Mouse (Mus musculus) liver, embryonic 14 days (tissue): Measurements from ENCODE around the gene Cox8b. TPM values are rescaled to one million over a fixed set of nuclear protein-coding genes. Genes with fewer than 3 reads are reported as not detected.

Experiments
- polyA plus RNA-seq: library from polyadenylated mRNA; depleted of rRNA; stranded (reverse); fragments of >200 nt; gene quantifications from 2 replicates; pipeline ENCODE4 v1.2.3, GENCODE M21; 2012; rRNA removed

Gene Cox8b
- 0.48 TPM in 1 of 2 replicates, not detected in the other for polyA plus RNA-seq

DNA sequence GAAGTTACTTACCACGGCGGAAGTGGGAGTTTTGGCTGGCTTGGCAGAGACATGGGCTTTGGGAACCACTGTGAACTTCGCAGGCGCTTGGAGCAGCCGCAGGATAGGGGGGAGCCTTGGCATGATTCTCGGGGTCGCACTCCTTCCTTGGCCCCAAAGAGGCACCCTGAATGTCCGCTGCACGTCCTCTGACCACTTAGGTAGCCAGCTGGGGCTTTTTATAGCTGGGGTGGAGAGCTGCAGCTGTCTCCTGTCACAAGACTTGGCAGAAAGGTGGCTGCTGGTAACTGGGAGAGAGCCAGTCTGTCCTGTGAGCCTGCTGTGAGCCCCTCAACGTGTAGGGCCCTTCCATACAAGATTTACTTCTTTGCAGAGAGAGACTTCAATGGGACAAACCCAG is at the start of gene Cox8b:
Cox8b (minus strand) TSS at position 227 of the 400 bp plus-strand sequence.

DNA sequence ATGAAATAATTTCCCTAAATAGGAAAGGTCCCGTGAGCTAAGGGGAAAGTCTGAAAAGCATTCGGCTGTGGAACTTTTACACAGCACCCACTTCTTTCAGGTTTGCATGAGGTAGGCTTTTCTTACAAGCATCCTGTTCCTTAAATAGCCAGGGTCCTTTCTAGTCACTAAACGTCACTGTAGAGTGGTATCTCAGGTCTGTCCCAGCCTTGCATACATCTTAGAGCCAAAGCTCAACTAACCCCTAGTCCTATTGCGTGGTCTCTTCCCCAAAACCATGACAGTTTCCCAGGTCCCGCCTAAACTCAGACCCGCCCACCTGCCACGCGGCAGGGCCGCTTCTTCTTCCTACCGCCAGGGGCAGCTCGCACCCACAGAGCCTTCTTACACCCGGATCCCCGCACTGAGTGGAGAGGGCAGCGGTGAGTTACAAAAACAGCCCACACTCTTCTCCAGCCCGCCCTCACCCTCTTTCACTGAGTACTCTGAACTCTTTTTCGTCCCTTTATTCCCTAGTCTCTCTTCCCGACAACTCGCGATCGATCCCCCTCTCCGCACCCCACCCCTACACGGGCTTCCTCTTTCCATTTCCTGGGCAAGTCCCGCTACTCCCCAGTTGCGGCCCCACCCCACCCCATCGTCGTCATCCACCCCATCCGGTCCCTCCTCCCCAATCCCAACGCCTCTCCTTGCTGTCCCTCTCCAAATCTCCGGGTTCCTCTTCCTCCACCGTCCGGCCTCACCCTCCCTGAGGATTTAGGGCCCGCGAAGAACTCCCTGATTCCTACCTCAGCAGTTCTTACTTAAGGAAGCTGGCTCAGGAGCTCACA is 41.2 kb upstream of the Cox8b start, which contains the start of gene Pgghg:
Pgghg (plus strand) TSS at position 170 of the 830 bp plus-strand sequence.

DNA sequence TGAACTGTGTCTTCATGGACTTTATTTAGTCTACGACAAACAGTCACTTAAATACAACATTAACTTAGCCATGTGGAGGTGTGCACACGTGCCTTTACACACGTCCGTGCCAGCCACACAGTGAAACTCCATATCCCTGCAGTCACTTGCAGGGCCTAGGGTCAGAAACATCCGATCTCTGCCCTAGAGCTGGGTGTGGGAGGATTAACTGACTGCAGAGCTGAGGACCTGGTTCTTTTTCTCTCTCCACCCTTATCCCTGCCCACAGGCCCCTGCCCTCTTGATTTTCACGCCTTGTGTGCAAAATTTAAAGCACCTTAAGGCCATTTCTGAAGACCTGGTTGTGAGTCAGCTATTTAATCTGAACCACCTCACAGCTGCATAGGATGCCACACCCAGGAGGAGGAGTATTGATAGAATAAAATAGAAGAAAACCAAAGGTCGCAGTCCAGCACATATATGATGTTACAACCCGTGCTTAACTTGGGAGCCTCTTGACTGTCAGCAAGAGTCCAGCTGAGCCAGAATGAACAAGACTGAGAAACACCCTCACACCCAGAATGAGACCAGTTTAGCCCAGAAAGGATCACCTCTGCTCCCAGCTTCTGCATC is 20.3 kb upstream of the Cox8b start, which contains the start of gene Nlrp6:
Nlrp6 (plus strand) TSS at position 485 of the 612 bp plus-strand sequence.

DNA sequence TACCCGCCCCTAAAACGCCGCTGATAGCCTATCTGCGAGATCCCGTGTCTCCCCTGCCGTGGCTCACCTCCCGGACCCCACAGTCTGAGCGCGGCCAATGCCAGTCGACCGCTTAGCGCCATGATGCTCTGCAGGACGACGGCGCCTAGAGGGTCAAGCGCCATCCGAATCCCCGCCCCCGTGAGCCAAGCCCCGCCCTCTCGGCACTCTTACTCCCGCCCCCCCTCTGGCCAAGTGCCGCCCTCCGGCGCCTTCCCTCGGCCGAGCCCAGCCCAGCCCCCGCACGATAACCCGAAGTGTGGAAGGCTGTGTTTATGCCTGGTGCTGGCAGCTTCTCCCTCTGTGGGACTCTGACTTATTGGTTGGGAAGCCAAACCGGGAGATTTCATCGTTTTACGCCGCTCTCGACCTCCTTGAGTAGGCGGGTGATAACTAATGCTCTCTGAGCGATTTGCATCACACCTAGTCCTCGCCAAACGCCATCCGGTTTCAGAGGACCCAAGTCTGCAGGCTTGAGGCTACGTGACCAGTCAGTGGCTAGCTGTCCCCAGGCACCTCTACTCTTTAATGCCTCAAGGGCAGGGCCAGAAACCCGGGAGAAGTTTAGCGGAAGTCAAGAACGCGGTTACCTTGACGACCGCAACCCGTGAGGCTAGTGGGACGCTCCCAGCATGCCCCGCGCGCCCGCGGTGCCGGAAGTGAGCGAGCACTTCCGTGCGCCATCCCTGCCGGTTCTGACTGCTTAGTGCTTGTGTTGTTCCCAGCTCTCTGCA is 18.4 kb downstream of the Cox8b start, which contains the start of the genes Psmd13 and Sirt3:
Psmd13 (plus strand) TSS at position 273 of the 773 bp plus-strand sequence.
Sirt3 (minus strand) TSS at position 614 of the 773 bp plus-strand sequence.

DNA sequence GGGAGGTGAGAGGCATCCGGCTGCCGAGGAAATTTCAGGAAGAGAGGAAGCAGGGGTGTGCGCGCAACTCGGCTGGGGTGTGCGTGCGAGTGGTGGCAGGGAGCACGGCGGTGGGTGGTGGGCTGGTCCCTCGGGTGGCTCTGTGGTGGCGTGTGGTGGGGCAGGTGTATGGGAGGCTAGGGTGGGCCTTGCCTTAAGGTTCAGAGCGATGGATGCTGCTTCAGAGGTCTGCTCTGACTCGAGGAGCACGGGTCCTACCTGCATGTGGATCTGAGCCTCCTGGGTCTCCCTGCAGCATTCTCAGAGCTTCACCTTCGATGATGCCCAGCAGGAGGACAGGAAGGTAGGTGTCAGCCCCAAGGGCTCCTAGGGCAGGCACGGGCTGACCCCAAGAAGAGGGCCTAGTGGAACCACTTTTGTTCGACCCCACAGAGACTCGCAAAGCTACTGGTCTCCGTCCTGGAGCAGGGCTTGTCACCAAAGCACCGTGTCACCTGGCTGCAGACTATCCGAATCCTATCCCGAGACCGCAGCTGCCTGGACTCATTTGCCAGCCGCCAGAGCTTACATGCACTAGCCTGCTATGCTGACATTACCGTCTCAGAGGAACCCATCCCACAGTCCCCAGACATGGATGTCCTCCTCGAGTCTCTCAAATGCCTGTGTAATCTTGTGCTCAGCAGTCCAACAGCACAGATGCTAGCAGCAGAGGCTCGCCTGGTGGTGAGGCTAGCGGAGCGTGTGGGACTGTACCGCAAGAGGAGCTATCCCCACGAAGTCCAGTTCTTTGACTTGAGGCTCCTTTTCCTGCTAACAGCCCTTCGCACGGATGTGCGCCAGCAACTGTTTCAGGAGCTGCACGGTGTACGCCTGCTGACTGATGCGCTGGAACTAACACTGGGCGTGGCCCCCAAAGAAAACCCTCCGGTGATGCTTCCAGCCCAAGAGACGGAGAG is 42.4 kb downstream of the Cox8b start, which contains the start of gene Bet1l:
Bet1l (minus strand) TSS at position 28 of the 956 bp plus-strand sequence.

DNA sequence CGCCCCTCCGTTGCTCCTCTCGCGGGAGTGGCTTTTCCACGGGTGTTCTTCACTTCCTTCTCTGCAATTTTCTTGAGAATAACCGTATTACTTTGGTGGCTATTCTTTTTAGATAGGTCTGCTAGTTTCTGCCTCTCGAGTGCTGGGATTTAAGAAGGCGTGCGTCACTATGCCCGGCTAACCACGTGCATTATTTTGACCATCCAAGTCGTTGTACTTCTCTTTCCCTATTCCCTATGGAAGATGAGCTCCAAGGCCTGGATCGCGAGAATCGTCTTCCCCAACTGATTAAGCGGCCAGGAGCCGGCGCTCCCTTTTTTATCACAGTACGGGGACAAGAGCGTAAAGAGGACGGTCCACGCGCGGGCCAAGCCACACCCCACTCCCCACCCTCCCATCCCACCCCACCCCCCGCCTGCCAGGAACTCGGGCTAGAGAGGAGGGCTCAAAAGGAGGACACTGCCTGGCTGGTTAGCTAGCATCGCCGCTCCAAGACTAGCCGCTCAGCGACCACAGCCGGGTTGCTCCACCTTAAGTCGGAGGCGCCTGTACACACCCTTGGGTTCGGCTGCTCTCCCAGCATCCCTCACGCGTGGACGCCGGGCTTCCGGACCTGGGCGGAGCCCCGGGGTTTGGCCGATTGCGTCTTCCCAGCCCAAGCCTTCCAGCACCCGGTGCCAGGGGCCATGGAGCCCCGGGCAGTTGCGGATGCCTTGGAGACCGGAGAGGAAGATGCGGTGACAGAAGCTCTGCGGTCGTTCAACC is 43.3 kb downstream of the Cox8b start, which contains the start of gene Ric8a:
Ric8a (plus strand) TSS at position 173 of the 765 bp plus-strand sequence.

DNA sequence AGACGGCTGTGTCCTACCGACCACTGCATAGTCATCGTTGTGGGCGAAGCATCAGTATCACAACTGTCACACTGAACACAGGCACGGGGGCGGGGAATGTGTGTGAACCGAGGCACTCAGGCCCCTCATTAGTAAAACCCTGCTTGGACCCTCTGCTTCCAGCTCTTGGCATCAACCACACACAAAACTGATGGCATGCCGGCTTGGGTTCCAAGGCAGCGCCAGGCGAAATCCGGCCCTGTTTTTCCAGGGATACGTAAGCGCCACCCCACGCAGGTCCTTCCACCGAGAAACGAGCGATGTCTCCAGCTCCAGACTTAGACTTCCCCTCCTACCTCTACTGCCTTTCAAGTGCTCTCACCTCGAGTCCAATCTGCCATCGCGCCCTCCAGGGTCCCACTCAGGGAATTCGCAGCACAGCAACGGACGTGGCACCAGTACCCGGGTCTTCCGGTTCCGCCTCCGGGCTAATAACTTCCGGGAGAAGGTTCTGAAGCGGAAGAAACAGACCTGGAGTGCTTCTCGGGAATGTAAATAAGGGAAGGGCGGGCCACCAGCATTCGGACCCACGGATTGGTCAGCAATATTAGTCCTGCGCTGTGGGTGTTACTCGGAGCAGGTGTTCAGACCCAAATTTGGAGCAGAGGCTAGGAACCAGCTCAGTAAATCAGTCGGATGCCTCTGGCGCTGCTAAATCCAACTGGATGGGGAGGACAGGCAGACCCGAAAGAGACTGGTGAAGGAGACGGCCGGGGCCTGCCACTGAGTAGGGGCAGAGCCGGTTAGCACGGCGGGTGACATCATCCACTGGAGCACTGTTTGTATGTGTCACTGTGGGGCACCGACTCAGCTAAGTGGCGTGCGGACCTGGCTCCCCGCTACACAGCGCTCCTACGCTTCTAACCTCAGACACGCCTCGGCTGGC is 44.1 kb downstream of the Cox8b start, which contains the start of gene Gm45785:
Gm45785 (minus strand) TSS at position 472 of the 925 bp plus-strand sequence.

Other genes starting within 250 kb of the Cox8b start
- not detected in 2 replicates for gene Olfr539, start 240.5 kb downstream of the Cox8b start, polyA plus RNA-seq
- gene Olfr45, start 218.5 kb downstream of the Cox8b start, polyA plus RNA-seq: not detected in 2 replicates
- gene Olfr541, start 203.2 kb downstream of the Cox8b start, polyA plus RNA-seq: not detected in 2 replicates
- 0.06 and 0.07 TPM in 2 replicates for gene Cyp2e1, start 136.7 kb downstream of the Cox8b start, polyA plus RNA-seq
- gene Syce1, start 112.6 kb downstream of the Cox8b start, polyA plus RNA-seq: 0.05 and 0.12 TPM in 2 replicates
- gene Zfp941, start 78.3 kb downstream of the Cox8b start, polyA plus RNA-seq: 0.11 and 0.14 TPM in 2 replicates
- 7.3 and 8.3 TPM in 2 replicates for gene Urah, start 65.4 kb downstream of the Cox8b start, polyA plus RNA-seq
- not detected in 2 replicates for gene Scgb1c1, start 54.9 kb downstream of the Cox8b start, polyA plus RNA-seq
- not detected in 2 replicates for gene Odf3, start 52.6 kb downstream of the Cox8b start, polyA plus RNA-seq
- not detected in 2 replicates for gene Gm45785, start 44.1 kb downstream of the Cox8b start, polyA plus RNA-seq
- gene Ric8a, start 43.5 kb downstream of the Cox8b start, polyA plus RNA-seq: 14.7 and 15.6 TPM in 2 replicates
- 10.5 and 11.7 TPM in 2 replicates for gene Bet1l, start 42.9 kb downstream of the Cox8b start, polyA plus RNA-seq
- gene Psmd13, start 18.5 kb downstream of the Cox8b start, polyA plus RNA-seq: 50.0 and 57.2 TPM in 2 replicates
- gene Sirt3, start 18.1 kb downstream of the Cox8b start, polyA plus RNA-seq: 12.5 and 15.1 TPM in 2 replicates
- 5.6 and 7.4 TPM in 2 replicates for gene Nlrp6, start 20.5 kb upstream of the Cox8b start, polyA plus RNA-seq
- 6.0 and 7.0 TPM in 2 replicates for gene Pgghg, start 40.9 kb upstream of the Cox8b start, polyA plus RNA-seq
- gene Ifitm5, start 49.8 kb upstream of the Cox8b start, polyA plus RNA-seq: 0.38 and 0.46 TPM in 2 replicates
- gene Gm45717, start 55.5 kb upstream of the Cox8b start, polyA plus RNA-seq: not detected in 2 replicates
- gene Ifitm2, start 55.5 kb upstream of the Cox8b start, polyA plus RNA-seq: 219 and 222 TPM in 2 replicates
- gene Ifitm1, start 66.8 kb upstream of the Cox8b start, polyA plus RNA-seq: 29.1 and 33.2 TPM in 2 replicates
- gene Ifitm3, start 110.3 kb upstream of the Cox8b start, polyA plus RNA-seq: 28.7 and 41.6 TPM in 2 replicates
- 8.3 and 10.9 TPM in 2 replicates for gene Ifitm6, start 117.5 kb upstream of the Cox8b start, polyA plus RNA-seq
- gene Gm17387, start 128.7 kb upstream of the Cox8b start, polyA plus RNA-seq: not detected in 2 replicates
- 0.59 and 0.76 TPM in 2 replicates for gene B4galnt4, start 160.7 kb upstream of the Cox8b start, polyA plus RNA-seq
- gene Pkp3, start 177.8 kb upstream of the Cox8b start, polyA plus RNA-seq: 0.38 and 0.48 TPM in 2 replicates
- gene Sigirr, start 200.1 kb upstream of the Cox8b start, polyA plus RNA-seq: 9.1 and 10.7 TPM in 2 replicates
- gene Ano9, start 217.4 kb upstream of the Cox8b start, polyA plus RNA-seq: 0.36 TPM in 2 replicates
- gene Ptdss2, start 221.9 kb upstream of the Cox8b start, polyA plus RNA-seq: 62.0 and 81.0 TPM in 2 replicates